Mouse (Mus musculus) heart, adult 2 months (tissue): ENCODE measurements at regions not wholly inside any gene's neighbourhood (a gene's known extent, or its start where the extent isn't known, plus 50 kb on each side); places are given as distances from the start of the nearest gene placed in this dataset.

Source experiments
- CTCF ChIP-seq: fragments of 200-600 bp; IDR thresholded peaks from 2 replicates; pipeline ENCODE4 v1.8.1; 2022; ENCODE audit warnings: antibody characterized with exemption, mild to moderate bottlenecking, moderate library complexity
- EP300 ChIP-seq: fragments of 200-500 bp; IDR thresholded peaks from 2 replicates; pipeline ENCODE4 v1.6.1; 2011; ENCODE audit warnings: low read depth, low read length, control low read depth; ENCODE audit not compliant: insufficient read depth

- TF ChIP-seq CTCF (0 out of 2 replicates have a peak, but pooled peaks have one; percentile 9), EP300 (no peak)
Measured at GRCm38 (mm10) chr16:79901467-79901866, 810.6 kb upstream of the Tmprss15 start.
